Mouse (Mus musculus): ENCODE results near the gene Cbr2. TPM values are rescaled to one million over a fixed set of nuclear protein-coding genes. Genes with fewer than 3 reads are reported as not detected.

Gene Cbr2
- polyA plus RNA-seq, 1 experiment, result 51.7 TPM

DNA sequence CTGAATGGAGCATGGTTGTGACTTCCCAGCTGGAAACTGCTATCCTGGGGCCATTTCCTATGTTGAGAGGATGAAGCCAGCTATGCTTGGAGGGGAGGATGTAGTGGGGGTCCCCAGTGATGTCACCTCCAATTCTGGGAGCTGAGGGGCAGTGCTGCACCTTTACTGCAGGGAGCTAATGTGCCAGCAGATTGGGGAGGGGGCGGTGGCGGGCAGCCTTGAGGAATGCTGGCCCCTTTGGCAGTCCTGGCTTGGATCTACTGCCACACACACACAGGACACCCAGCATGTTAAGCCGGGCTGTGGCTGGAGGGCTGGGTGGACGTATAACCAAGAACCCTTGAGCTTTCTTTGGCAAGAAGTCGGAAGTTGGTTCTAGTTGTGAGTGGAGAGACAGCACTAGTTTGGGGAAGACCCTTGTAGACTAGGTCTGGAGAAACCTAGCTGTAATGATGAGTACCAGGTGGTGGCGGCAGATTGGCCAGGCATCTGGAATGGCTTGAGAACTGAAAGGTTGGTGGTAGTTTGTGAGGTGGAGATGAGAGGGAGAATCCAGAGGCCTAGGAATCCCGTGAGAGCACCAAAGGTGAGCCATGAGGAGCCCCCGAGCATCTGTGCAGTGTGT, 19.8 kb downstream of the Cbr2 start:
- no peaks in the 10 kb centered on the region for H3K79me3 ChIP-seq (ENCODE audit: low read depth)
- H3K27me3 ChIP-seq (ENCODE audit: control insufficient read depth, insufficient read depth, insufficient read length), result no peaks in the 10 kb centered on the region
- peaks cover 29% of the 10 kb centered on the region for H3K36me3 ChIP-seq (ENCODE audit: control insufficient read depth, insufficient read depth)
- no peaks in the 10 kb centered on the region for H3K79me2 ChIP-seq (ENCODE audit: control insufficient read depth, insufficient read depth)
- H3ac ChIP-seq (ENCODE audit: control insufficient read depth, insufficient read length, low read depth), result no peak overlapping the region
- no peak for TF ChIP-seq MYOG (IDR thresholded peaks at IDR 0.05; ENCODE audit: control insufficient read depth, extremely low read depth, insufficient read length)
- TF ChIP-seq USF1 (IDR thresholded peaks at IDR 0.05; ENCODE audit: low read depth), result no peak
- TF ChIP-seq FOSL1 (IDR thresholded peaks at IDR 0.05; ENCODE audit: insufficient read depth, low read length, poor library complexity, severe bottlenecking), result no peak
- no peak overlapping the region for H3K4me3 ChIP-seq (ENCODE audit: insufficient read depth, poor library complexity, severe bottlenecking)

DNA sequence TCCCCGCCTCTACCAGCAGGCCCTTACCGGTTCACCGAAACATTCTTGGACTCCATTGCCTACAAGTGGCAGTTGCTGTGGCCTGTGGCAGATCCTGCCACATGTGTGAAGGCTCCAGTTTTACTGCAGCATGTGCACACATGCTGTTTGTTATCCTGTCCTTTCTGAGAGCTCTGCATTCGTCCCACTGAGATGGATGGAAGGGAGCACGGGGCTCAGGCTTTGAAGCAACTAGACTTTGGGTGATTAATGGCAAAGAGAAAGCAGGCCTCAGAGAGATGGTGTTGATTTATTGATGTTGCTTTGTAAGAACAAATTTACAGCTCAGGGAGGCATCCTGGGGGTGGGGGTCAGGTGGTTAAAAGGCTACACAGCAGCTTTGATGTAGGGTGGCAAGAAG, 21.2 kb downstream of the Cbr2 start:
- H3ac ChIP-seq (ENCODE audit: control insufficient read depth, insufficient read length, low read depth), result no peak overlapping the region
- H3K79me3 ChIP-seq (ENCODE audit: low read depth), result no peaks in the 10 kb centered on the region
- no peaks in the 10 kb centered on the region for H3K79me2 ChIP-seq (ENCODE audit: control insufficient read depth, insufficient read depth)
- H3K36me3 ChIP-seq (ENCODE audit: control insufficient read depth, insufficient read depth), result peaks cover 23% of the 10 kb centered on the region
- no peaks in the 10 kb centered on the region for H3K27me3 ChIP-seq (ENCODE audit: control insufficient read depth, insufficient read depth, insufficient read length)
- TF ChIP-seq MAX (IDR thresholded peaks at IDR 0.05), result no peak
- TF ChIP-seq MYOG (IDR thresholded peaks at IDR 0.05; ENCODE audit: control insufficient read depth, extremely low read depth, insufficient read length), result no peak
- no peak for TF ChIP-seq CEBPB (IDR thresholded peaks at IDR 0.05; ENCODE audit: low read depth)
- no peak for TF ChIP-seq USF1 (IDR thresholded peaks at IDR 0.05; ENCODE audit: low read depth)
- no peak for TF ChIP-seq MYOD1 (IDR thresholded peaks at IDR 0.05; ENCODE audit: control insufficient read depth, insufficient read length, low read depth)
- no peak overlapping the region for H3K4me3 ChIP-seq (ENCODE audit: insufficient read depth, poor library complexity, severe bottlenecking)

DNA sequence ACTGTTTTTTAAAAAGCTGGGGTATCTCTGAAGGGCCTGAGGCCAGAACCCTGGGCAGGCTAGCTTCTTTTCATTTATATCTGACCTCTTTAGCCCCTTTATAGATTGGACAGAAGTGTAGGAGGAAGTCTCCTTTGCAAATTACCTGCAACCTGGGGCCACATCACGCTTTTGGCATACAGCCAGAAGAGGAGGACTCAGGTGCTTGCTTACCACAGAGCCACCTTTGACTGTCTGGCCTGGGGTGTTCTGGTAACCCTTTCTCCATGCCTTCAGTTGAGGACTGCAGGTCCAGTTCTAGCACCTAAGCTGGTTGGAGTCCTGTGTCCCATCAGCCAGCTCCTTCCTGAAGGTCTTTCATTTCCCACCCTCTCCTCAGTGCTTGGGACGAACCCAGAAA, 22.4 kb downstream of the Cbr2 start:
- Histone ChIP-seq H3K79me2 (ENCODE audit: control insufficient read depth, insufficient read depth) (no peaks in the 10 kb centered on the region), H3K79me3 (ENCODE audit: low read depth) (no peaks in the 10 kb centered on the region), H3K4me3 (ENCODE audit: insufficient read depth, poor library complexity, severe bottlenecking) (no peak overlapping the region), H3ac (ENCODE audit: control insufficient read depth, insufficient read length, low read depth) (no peak overlapping the region), H3K36me3 (ENCODE audit: control insufficient read depth, insufficient read depth) (peaks cover 21% of the 10 kb centered on the region), H3K27me3 (ENCODE audit: control insufficient read depth, insufficient read depth, insufficient read length) (no peaks in the 10 kb centered on the region)
- TF ChIP-seq CEBPB (IDR thresholded peaks at IDR 0.05; ENCODE audit: low read depth) (no peak), MYOG (IDR thresholded peaks at IDR 0.05; ENCODE audit: control insufficient read depth, extremely low read depth, insufficient read length) (no peak), MAX (IDR thresholded peaks at IDR 0.05) (no peak), MYOD1 (IDR thresholded peaks at IDR 0.05; ENCODE audit: control insufficient read depth, insufficient read length, low read depth) (no peak), CTCF (IDR thresholded peaks at IDR 0.05; ENCODE audit: control insufficient read depth, insufficient read depth, insufficient read length) (no peak), FOSL1 (IDR thresholded peaks at IDR 0.05; ENCODE audit: insufficient read depth, low read length, poor library complexity, severe bottlenecking) (no peak)

DNA sequence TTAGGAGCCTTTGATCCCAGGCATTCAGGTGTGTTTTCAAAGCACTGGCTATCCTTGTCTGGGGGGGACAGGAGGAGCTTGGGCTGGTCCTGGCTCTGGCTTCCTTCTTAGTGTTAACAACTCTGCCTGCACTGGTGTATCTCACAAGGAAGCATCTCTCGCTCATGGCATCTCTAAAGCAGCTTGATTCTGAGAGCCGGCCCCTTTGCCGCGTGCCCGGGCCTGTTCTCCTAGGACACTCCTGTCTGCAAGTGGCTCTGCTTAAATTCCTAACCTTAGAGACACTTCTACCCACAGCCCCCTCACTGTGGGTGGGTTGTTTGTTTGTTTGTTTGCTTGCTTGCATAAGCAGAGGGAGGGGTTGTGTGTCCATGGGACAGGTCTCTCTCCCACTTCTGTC, 23.9 kb downstream of the Cbr2 start:
- Histone ChIP-seq H3ac (ENCODE audit: control insufficient read depth, insufficient read length, low read depth) (no peak overlapping the region), H3K27me3 (ENCODE audit: control insufficient read depth, insufficient read depth, insufficient read length) (no peaks in the 10 kb centered on the region), H3K36me3 (ENCODE audit: control insufficient read depth, insufficient read depth) (peaks cover 26% of the 10 kb centered on the region), H3K79me2 (ENCODE audit: control insufficient read depth, insufficient read depth) (no peaks in the 10 kb centered on the region), H3K4me3 (ENCODE audit: insufficient read depth, poor library complexity, severe bottlenecking) (no peak overlapping the region), H3K79me3 (ENCODE audit: low read depth) (no peaks in the 10 kb centered on the region)
- TF ChIP-seq MYOG (IDR thresholded peaks at IDR 0.05; ENCODE audit: control insufficient read depth, extremely low read depth, insufficient read length) (no peak), MYOD1 (IDR thresholded peaks at IDR 0.05; ENCODE audit: control insufficient read depth, insufficient read length, low read depth) (no peak), CTCF (IDR thresholded peaks at IDR 0.05; ENCODE audit: control insufficient read depth, insufficient read depth, insufficient read length) (no peak), FOSL1 (IDR thresholded peaks at IDR 0.05; ENCODE audit: insufficient read depth, low read length, poor library complexity, severe bottlenecking) (no peak), MAX (IDR thresholded peaks at IDR 0.05) (no peak), CEBPB (IDR thresholded peaks at IDR 0.05; ENCODE audit: low read depth) (no peak), USF1 (IDR thresholded peaks at IDR 0.05; ENCODE audit: low read depth) (no peak)

DNA sequence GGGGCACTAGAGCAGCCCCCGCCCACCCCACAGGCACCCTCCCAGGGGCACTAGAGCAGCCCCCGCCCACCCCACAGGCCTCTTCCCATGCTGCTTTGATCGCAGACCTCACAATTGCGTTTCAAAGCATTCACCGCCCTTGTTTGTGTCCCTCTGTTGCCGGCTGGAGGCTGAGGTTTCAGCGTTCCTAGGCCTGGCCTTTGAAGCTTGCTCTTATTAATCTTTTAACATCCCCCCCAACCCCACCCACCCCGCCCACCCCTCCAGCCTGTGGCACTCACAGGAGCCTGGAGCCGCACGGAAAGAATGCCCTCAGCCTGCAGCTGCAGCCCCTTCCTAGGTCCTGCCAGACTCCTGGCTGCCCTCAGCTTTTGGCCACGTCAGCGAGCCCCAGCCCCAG, 24.7 kb downstream of the Cbr2 start:
- Histone ChIP-seq H3K36me3 (ENCODE audit: control insufficient read depth, insufficient read depth) (peaks cover 30% of the 10 kb centered on the region), H3K4me3 (ENCODE audit: insufficient read depth, poor library complexity, severe bottlenecking) (no peak overlapping the region), H3K79me2 (ENCODE audit: control insufficient read depth, insufficient read depth) (no peaks in the 10 kb centered on the region), H3ac (ENCODE audit: control insufficient read depth, insufficient read length, low read depth) (no peak overlapping the region), H3K79me3 (ENCODE audit: low read depth) (no peaks in the 10 kb centered on the region), H3K27me3 (ENCODE audit: control insufficient read depth, insufficient read depth, insufficient read length) (no peaks in the 10 kb centered on the region)
- TF ChIP-seq FOSL1 (IDR thresholded peaks at IDR 0.05; ENCODE audit: insufficient read depth, low read length, poor library complexity, severe bottlenecking), result no peak
- TF ChIP-seq CEBPB (IDR thresholded peaks at IDR 0.05; ENCODE audit: low read depth), result no peak

DNA sequence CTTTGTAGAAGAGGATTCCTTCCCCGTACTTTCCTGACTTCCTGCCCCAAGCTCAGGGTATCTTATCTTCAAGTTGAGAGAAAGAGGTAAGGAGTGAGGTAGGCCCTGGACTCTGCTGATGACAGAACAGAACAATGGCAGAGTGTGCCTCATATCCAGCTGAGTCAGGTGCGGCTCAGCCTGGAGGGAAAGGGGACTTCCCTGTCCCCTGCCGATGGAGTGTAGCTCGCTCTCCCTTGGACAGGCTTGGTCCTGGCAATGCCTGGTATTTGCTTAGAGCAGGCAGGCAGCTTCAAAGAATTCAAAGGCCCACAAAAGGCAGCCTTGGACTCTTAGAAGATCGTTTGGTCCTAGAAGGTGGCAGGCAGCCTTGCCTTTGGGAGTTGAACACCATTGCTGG, 25.8 kb downstream of the Cbr2 start:
- Histone ChIP-seq H3K79me2 (ENCODE audit: control insufficient read depth, insufficient read depth) (peaks cover 3% of the 10 kb centered on the region), H3ac (ENCODE audit: control insufficient read depth, insufficient read length, low read depth) (no peak overlapping the region), H3K79me3 (ENCODE audit: low read depth) (no peaks in the 10 kb centered on the region), H3K27me3 (ENCODE audit: control insufficient read depth, insufficient read depth, insufficient read length) (no peaks in the 10 kb centered on the region), H3K36me3 (ENCODE audit: control insufficient read depth, insufficient read depth) (peaks cover 40% of the 10 kb centered on the region), H3K4me3 (ENCODE audit: insufficient read depth, poor library complexity, severe bottlenecking) (no peak overlapping the region)
- TF ChIP-seq CTCF (IDR thresholded peaks at IDR 0.05; ENCODE audit: control insufficient read depth, insufficient read depth, insufficient read length), result no peak
- TF ChIP-seq FOSL1 (IDR thresholded peaks at IDR 0.05; ENCODE audit: insufficient read depth, low read length, poor library complexity, severe bottlenecking), result no peak

Measured in C2C12 (cell line).